Mouse (Mus musculus): ENCODE results near the gene Clic3. TPM values are rescaled to one million over a fixed set of nuclear protein-coding genes. Genes with fewer than 3 reads are reported as not detected.
A peak's percentile ranks its signal among the peaks of the same experiment; 100 is the strongest.

Gene Clic3
- polyA plus RNA-seq, 1 experiment, result not detected

DNA sequence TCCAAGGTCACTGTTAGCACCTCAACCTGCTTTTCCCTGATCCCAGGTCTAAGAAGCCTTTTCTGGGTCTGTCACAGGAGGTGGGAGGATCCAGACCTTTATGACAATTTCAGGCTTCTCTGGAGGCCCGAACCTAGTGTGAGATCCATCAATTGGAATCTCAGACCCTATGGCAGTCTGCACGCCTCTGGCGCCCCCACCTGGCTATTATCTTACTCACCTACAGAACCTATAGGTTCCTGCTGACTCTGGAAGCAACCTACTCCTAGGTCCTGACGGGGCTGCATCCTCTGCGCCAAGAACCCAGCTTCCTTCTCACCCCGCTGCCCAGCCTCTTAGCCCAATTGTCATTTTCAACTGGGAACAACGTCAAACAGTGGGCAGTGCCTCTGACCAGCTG is 26.3 kb downstream of the Clic3 start:
- H3K4me3 ChIP-seq (ENCODE audit: low read depth, low read length), result no peak overlapping the region
- TF ChIP-seq CTCF (IDR thresholded peaks at IDR 0.05; ENCODE audit: low read depth, low read length) (peak; percentile 72), EP300 (IDR thresholded peaks at IDR 0.05; ENCODE audit: insufficient read depth, low read depth, low read length) (no peak)
- H3K27me3 ChIP-seq (ENCODE audit: control insufficient read depth, insufficient read depth, low read length, poor library complexity, severe bottlenecking), result no peaks in the 10 kb centered on the region
- H3K27ac ChIP-seq (ENCODE audit: insufficient read depth, low read length), result no peak overlapping the region
- no peaks in the 10 kb centered on the region for H3K36me3 ChIP-seq (ENCODE audit: control insufficient read depth, insufficient read depth, low read length, poor library complexity, severe bottlenecking)
- no peaks in the 10 kb centered on the region for H3K9me3 ChIP-seq (replicated peaks; ENCODE audit: control insufficient read depth, insufficient read depth, low read length, poor library complexity, severe bottlenecking)
- H3K9ac ChIP-seq (ENCODE audit: low read depth, poor library complexity, severe bottlenecking), result no peak overlapping the region
- H3K4me1 ChIP-seq (ENCODE audit: control insufficient read depth, insufficient read depth, low read length), result no peaks in the 10 kb centered on the region

DNA sequence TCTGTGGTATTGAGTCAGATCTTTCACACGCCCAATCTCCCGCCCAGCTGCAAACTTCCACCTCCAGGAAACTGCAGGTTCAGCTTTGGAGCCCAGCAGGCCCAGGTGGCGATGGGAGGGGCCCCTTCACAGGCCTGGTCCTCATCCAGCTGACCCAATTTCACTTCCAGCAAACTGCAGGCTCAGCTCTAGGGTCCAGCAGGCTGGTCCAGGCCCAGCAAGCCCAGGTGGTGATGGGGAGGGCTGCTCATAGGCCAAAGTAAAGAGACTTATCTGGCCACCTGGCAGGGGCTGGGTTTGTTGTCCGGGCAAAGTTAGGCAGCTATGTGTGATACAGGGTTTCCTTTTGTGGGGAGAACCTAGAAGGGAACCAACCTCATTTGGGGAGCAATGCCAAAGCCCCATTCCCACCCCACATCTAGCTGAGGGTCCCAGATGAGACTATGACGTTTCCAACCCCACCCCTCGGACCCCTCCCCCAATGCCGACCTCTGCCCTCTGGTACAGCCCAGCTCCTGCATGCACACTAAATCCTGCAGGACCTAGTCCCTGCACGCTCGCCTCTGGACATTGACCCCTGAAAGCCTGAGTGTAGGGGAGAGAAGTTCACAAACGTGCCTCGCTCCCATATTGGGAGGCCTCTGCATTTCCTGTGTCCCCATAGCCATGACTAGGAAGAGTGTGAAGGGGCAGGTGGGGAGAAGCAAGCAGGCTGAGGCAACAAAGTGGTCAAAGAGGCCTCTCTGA is 28.4 kb downstream of the Clic3 start:
- H3K9ac ChIP-seq (ENCODE audit: low read depth, poor library complexity, severe bottlenecking), result no peak overlapping the region
- no peaks in the 10 kb centered on the region for H3K4me1 ChIP-seq (ENCODE audit: control insufficient read depth, insufficient read depth, low read length)
- TF ChIP-seq CTCF (IDR thresholded peaks at IDR 0.05; ENCODE audit: low read depth, low read length) (no peak), EP300 (IDR thresholded peaks at IDR 0.05; ENCODE audit: insufficient read depth, low read depth, low read length) (no peak), POLR2A (IDR thresholded peaks at IDR 0.05; ENCODE audit: insufficient read depth, low read length) (no peak)
- no peak overlapping the region for H3K27ac ChIP-seq (ENCODE audit: insufficient read depth, low read length)
- no peaks in the 10 kb centered on the region for H3K36me3 ChIP-seq (ENCODE audit: control insufficient read depth, insufficient read depth, low read length, poor library complexity, severe bottlenecking)
- H3K4me3 ChIP-seq (ENCODE audit: low read depth, low read length), result no peak overlapping the region
- H3K9me3 ChIP-seq (replicated peaks; ENCODE audit: control insufficient read depth, insufficient read depth, low read length, poor library complexity, severe bottlenecking), result no peaks in the 10 kb centered on the region
- no peaks in the 10 kb centered on the region for H3K27me3 ChIP-seq (ENCODE audit: control insufficient read depth, insufficient read depth, low read length, poor library complexity, severe bottlenecking)

DNA sequence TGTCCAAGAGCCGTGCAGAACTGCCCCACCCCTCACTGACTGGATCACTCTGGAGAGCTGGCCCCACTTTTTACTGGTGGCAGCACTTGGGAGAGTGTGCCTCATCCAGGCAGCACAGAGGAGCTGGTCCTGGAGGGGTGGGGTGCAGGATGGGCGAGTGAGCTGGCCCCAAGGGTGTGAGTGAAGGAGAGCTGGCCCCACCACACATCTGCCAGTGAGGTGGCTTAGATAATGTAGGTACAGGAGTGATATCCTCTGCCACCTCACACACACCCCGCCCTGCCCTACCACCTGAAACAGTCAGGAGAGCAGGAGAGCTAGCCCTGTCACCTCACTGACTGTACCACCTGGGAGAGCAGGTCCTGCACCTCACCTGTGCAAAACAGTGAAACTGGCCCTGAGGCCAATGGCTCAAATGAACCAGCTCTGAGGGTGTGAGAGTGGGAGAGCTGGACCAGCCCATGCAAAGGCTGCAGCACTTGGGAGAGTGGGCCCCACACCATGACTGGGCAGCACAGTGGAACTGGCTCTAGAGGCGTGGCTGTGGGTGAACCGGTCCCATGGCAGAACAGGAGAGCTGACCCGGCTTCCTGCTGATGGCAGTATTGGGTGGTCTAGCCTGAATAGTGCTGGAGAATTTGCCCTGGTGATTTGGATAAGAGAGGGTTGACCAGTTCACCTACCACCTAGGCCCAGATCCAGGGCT is 31.5 kb downstream of the Clic3 start:
- Histone ChIP-seq H3K9me3 (replicated peaks; ENCODE audit: control insufficient read depth, insufficient read depth, low read length, poor library complexity, severe bottlenecking) (no peaks in the 10 kb centered on the region), H3K9ac (ENCODE audit: low read depth, poor library complexity, severe bottlenecking) (no peak overlapping the region), H3K4me3 (ENCODE audit: low read depth, low read length) (no peak overlapping the region), H3K4me1 (ENCODE audit: control insufficient read depth, insufficient read depth, low read length) (no peaks in the 10 kb centered on the region), H3K27me3 (ENCODE audit: control insufficient read depth, insufficient read depth, low read length, poor library complexity, severe bottlenecking) (no peaks in the 10 kb centered on the region), H3K36me3 (ENCODE audit: control insufficient read depth, insufficient read depth, low read length, poor library complexity, severe bottlenecking) (no peaks in the 10 kb centered on the region), H3K27ac (ENCODE audit: insufficient read depth, low read length) (no peak overlapping the region)
- no peak for TF ChIP-seq EP300 (IDR thresholded peaks at IDR 0.05; ENCODE audit: insufficient read depth, low read depth, low read length)
- no peak for TF ChIP-seq POLR2A (IDR thresholded peaks at IDR 0.05; ENCODE audit: insufficient read depth, low read length)
- TF ChIP-seq CTCF (IDR thresholded peaks at IDR 0.05; ENCODE audit: low read depth, low read length), result no peak

DNA sequence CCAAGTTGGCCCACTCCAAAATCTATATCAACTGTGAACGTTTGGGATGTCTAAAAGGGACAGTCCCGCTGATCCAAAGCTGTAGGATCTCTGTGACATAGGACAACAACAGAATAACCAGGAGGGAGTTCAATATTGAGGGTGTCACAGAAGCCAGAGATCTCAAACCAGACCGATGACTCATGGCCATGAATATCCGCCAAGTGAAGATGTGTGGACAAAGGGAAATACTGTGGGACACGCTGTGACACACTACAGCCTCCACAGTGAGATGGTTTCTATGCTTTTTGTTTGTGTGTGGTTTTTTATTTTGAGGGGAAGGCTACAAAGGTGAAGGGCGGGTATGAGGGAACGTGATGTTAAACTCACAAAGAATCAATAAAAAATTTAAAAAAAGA is 32.0 kb downstream of the Clic3 start:
- Histone ChIP-seq H3K27ac (ENCODE audit: insufficient read depth, low read length) (no peak overlapping the region), H3K9ac (ENCODE audit: low read depth, poor library complexity, severe bottlenecking) (no peak overlapping the region), H3K9me3 (replicated peaks; ENCODE audit: control insufficient read depth, insufficient read depth, low read length, poor library complexity, severe bottlenecking) (no peaks in the 10 kb centered on the region), H3K4me3 (ENCODE audit: low read depth, low read length) (no peak overlapping the region), H3K27me3 (ENCODE audit: control insufficient read depth, insufficient read depth, low read length, poor library complexity, severe bottlenecking) (no peaks in the 10 kb centered on the region), H3K36me3 (ENCODE audit: control insufficient read depth, insufficient read depth, low read length, poor library complexity, severe bottlenecking) (no peaks in the 10 kb centered on the region), H3K4me1 (ENCODE audit: control insufficient read depth, insufficient read depth, low read length) (no peaks in the 10 kb centered on the region)
- no peak for TF ChIP-seq EP300 (IDR thresholded peaks at IDR 0.05; ENCODE audit: insufficient read depth, low read depth, low read length)
- TF ChIP-seq CTCF (IDR thresholded peaks at IDR 0.05; ENCODE audit: low read depth, low read length), result no peak
- no peak for TF ChIP-seq POLR2A (IDR thresholded peaks at IDR 0.05; ENCODE audit: insufficient read depth, low read length)

DNA sequence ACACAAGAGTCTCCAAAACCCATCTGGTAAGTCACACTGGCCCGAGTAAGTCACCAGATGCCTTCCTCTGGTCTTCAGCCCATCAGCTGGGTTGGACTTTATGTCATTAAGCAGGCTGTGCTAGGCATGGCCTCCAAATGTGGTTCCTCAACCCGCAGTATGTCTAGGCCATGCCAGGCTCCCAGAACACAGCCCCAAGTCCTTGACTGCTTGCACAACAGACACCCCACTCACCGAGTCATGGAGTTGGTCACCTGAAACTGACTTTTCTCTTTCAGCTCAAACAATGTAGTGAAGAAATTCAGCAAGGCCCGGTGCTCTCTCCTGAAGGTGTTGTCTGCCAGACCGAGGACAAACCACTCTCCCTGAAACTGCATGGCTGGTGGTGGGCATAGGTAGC is 36.4 kb downstream of the Clic3 start:
- Histone ChIP-seq H3K27ac (ENCODE audit: insufficient read depth, low read length) (no peak overlapping the region), H3K27me3 (ENCODE audit: control insufficient read depth, insufficient read depth, low read length, poor library complexity, severe bottlenecking) (no peaks in the 10 kb centered on the region), H3K4me3 (ENCODE audit: low read depth, low read length) (no peak overlapping the region), H3K9me3 (replicated peaks; ENCODE audit: control insufficient read depth, insufficient read depth, low read length, poor library complexity, severe bottlenecking) (no peaks in the 10 kb centered on the region), H3K36me3 (ENCODE audit: control insufficient read depth, insufficient read depth, low read length, poor library complexity, severe bottlenecking) (no peaks in the 10 kb centered on the region), H3K4me1 (ENCODE audit: control insufficient read depth, insufficient read depth, low read length) (no peaks in the 10 kb centered on the region), H3K9ac (ENCODE audit: low read depth, poor library complexity, severe bottlenecking) (no peak overlapping the region)
- TF ChIP-seq CTCF (IDR thresholded peaks at IDR 0.05; ENCODE audit: low read depth, low read length), result no peak
- TF ChIP-seq POLR2A (IDR thresholded peaks at IDR 0.05; ENCODE audit: insufficient read depth, low read length), result no peak
- TF ChIP-seq EP300 (IDR thresholded peaks at IDR 0.05; ENCODE audit: insufficient read depth, low read depth, low read length), result no peak

DNA sequence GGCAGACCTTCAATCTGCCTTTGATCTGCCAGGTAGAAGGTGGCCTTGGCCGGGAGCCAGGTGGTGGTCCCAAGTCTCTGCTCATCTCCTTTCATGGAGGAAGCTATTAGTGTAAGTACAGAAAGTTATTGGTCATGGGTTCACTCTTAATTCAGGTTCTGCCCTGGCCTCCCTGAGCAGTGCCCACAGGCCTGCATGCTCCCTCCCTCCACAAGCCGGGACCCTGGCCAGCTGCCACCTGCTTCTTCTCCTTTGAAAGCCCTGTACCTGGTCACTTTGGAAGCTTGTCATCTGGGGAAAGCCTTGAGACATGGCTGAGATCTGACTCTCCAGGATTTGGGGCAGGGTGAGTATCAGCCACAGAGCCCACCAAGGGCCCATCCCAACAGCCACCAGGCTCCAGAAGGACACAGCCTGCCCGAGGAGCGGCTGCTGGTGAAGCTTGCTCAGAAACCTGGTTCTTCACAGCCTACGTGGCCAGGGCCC is 36.9 kb downstream of the Clic3 start, which contains the start of gene Lcn12:
Gene Lcn12 (minus strand): TSS at position 436 of the 486 bp plus-strand sequence.
- H3K9me3 ChIP-seq (replicated peaks; ENCODE audit: control insufficient read depth, insufficient read depth, low read length, poor library complexity, severe bottlenecking), result no peaks in the 10 kb centered on the region
- H3K4me1 ChIP-seq (ENCODE audit: control insufficient read depth, insufficient read depth, low read length), result no peaks in the 10 kb centered on the region
- H3K36me3 ChIP-seq (ENCODE audit: control insufficient read depth, insufficient read depth, low read length, poor library complexity, severe bottlenecking), result no peaks in the 10 kb centered on the region
- H3K9ac ChIP-seq (ENCODE audit: low read depth, poor library complexity, severe bottlenecking), result no peak within 1 kb of the TSS
- H3K27ac ChIP-seq (ENCODE audit: insufficient read depth, low read length), result no peak within 1 kb of the TSS
- no peak for TF ChIP-seq POLR2A (IDR thresholded peaks at IDR 0.05; ENCODE audit: insufficient read depth, low read length)
- H3K27me3 ChIP-seq (ENCODE audit: control insufficient read depth, insufficient read depth, low read length, poor library complexity, severe bottlenecking), result no peaks in the 10 kb centered on the region
- no peak within 1 kb of the TSS for H3K4me3 ChIP-seq (ENCODE audit: low read depth, low read length)
